Mouse (Mus musculus): Measurements from ENCODE around the gene Hsd3b1.
"Not testable (repeated sequence)": the region's sequence is repeated elsewhere in the genome, so short reads cannot be mapped to it uniquely, and the experiment has no call there.

The Hsd3b1 gene

GRCm38 (mm10) chr3:98859576-98859975, at the start of gene Hsd3b1:
Gene Hsd3b1 (minus strand): TSS chr3:98859794.
- no peak for DNase-seq

GRCm38 (mm10) chr3:98897606-98898005, 38.0 kb upstream of the Hsd3b1 start:
- no peak for DNase-seq

- DNase-seq, result peak; percentile 19
Observed at GRCm38 (mm10) chr3:98895071-98895601, 35.5 kb upstream of the Hsd3b1 start.

- peak; percentile 34 for DNase-seq
Observed at GRCm38 (mm10) chr3:98893057-98893772, 33.6 kb upstream of the Hsd3b1 start, which contains the start of gene Hao2. Gene Hao2 (minus strand): TSS chr3:98893239.

- DNase-seq, result peak; percentile 13
Observed at GRCm38 (mm10) chr3:98890430-98890829, 30.8 kb upstream of the Hsd3b1 start.

- DNase-seq, result no peak
Observed at GRCm38 (mm10) chr3:98888206-98888605, 28.6 kb upstream of the Hsd3b1 start.

GRCm38 (mm10) chr3:98880831-98881230, 21.2 kb upstream of the Hsd3b1 start:
- no peak for DNase-seq

GRCm38 (mm10) chr3:98880216-98880615, 20.6 kb upstream of the Hsd3b1 start:
- no peak for DNase-seq

- no peak for DNase-seq
Observed at GRCm38 (mm10) chr3:98868219-98868618, 8.6 kb upstream of the Hsd3b1 start.

- no peak for DNase-seq
Observed at GRCm38 (mm10) chr3:98862800-98863199, 3.2 kb upstream of the Hsd3b1 start.

GRCm38 (mm10) chr3:98858051-98858450, 1.5 kb downstream of the Hsd3b1 start:
- DNase-seq, result no peak

GRCm38 (mm10) chr3:98856892-98857291, 2.7 kb downstream of the Hsd3b1 start:
- DNase-seq, result no peak

GRCm38 (mm10) chr3:98855160-98855559, 4.4 kb downstream of the Hsd3b1 start:
- DNase-seq, result no peak

- no peak for DNase-seq
Observed at GRCm38 (mm10) chr3:98853685-98854084, 5.9 kb downstream of the Hsd3b1 start.

- DNase-seq, result no peak
Observed at GRCm38 (mm10) chr3:98853051-98853450, 6.5 kb downstream of the Hsd3b1 start.

GRCm38 (mm10) chr3:98852631-98853030, 7.0 kb downstream of the Hsd3b1 start:
- DNase-seq, result no peak

GRCm38 (mm10) chr3:98851853-98852252, 7.7 kb downstream of the Hsd3b1 start:
- no peak for DNase-seq

- no peak for DNase-seq
Observed at GRCm38 (mm10) chr3:98850262-98850661, 9.3 kb downstream of the Hsd3b1 start.

GRCm38 (mm10) chr3:98848898-98849297, 10.7 kb downstream of the Hsd3b1 start:
- DNase-seq, result no peak

- no peak for DNase-seq
Observed at GRCm38 (mm10) chr3:98814101-98814670, 45.4 kb downstream of the Hsd3b1 start, which contains the start of gene Hsd3b6. Gene Hsd3b6 (minus strand): TSS chr3:98814443.

- DNase-seq, result not testable (repeated sequence)
Observed at GRCm38 (mm10) chr3:98812653-98813052, 46.9 kb downstream of the Hsd3b1 start.

- not testable (repeated sequence) for DNase-seq
Observed at GRCm38 (mm10) chr3:98805032-98805431, 54.6 kb downstream of the Hsd3b1 start.

All from kidney, postnatal 10 days (tissue).